Comparison of ENCODE assay signal across 18 mouse cellular contexts in genomic region chr6:49606626-49607158, GRCm38 (mm10).
A peak's percentile ranks its signal among the peaks of the same experiment; 100 is the strongest.
DNase-seq lines count a peak whose midpoint lies in the region; ATAC-seq and TF ChIP-seq lines count a peak whose summit lies in the region.
"Had no signal": no experiment of that assay in that cellular context is flagged by ENCODE, and none has a peak within 500 bp of the region (broad histone marks: within the 10 kb centered on the region; RNA-seq: fewer than 3 reads in every experiment).

No protein-coding gene starts in this region.

- no peaks in the 10 kb centered on the region for H3K27me3 ChIP-seq in heart, embryonic 10.5 days (ENCODE audit: insufficient read depth, poor library complexity, severe bottlenecking)
- no peaks in the 10 kb centered on the region for H3K27me3 ChIP-seq in kidney, postnatal 0 days (ENCODE audit: insufficient read depth, low read length)
- H3K27me3 ChIP-seq in limb, embryonic 10.5 days (ENCODE audit: low read depth, poor library complexity, severe bottlenecking) = no peaks in the 10 kb centered on the region
- H3K27me3 ChIP-seq: forebrain, embryonic 15.5 days; intestine, embryonic 15.5 days; stomach, embryonic 15.5 days had no signal

- intact Hi-C loops in heart, postnatal 36 days (cut with DNase I) = no loop called here

- no peaks in the 10 kb centered on the region for H3K4me1 ChIP-seq in heart, embryonic 10.5 days
- no peaks in the 10 kb centered on the region for H3K4me1 ChIP-seq in kidney, postnatal 0 days (replicated peaks; ENCODE audit: insufficient read depth, low read length)
- H3K4me1 ChIP-seq in limb, embryonic 10.5 days = peaks cover 19% of the 10 kb centered on the region
- H3K4me1 ChIP-seq: intestine, embryonic 15.5 days; stomach, embryonic 15.5 days had no signal

- no peak overlapping the region for H3K27ac ChIP-seq in heart, embryonic 10.5 days
- no peak overlapping the region for H3K27ac ChIP-seq in kidney, postnatal 0 days
- peak overlapping the region; percentile 46; the same call in 1 of the 2 replicates for H3K27ac ChIP-seq in limb, embryonic 10.5 days
- H3K27ac ChIP-seq: forebrain, embryonic 15.5 days; intestine, embryonic 15.5 days; stomach, embryonic 15.5 days had no signal

- no peak overlapping the region for H3K4me2 ChIP-seq in kidney, postnatal 0 days (ENCODE audit: low read length)
- H3K4me2 ChIP-seq: forebrain, embryonic 15.5 days; intestine, embryonic 15.5 days; stomach, embryonic 15.5 days had no signal

- no peak overlapping the region for H3K9ac ChIP-seq in kidney, postnatal 0 days (ENCODE audit: low read depth, low read length)
- H3K9ac ChIP-seq: forebrain, embryonic 15.5 days; intestine, embryonic 15.5 days; stomach, embryonic 15.5 days had no signal

- TF ChIP-seq CTCF in kidney, postnatal 0 days (IDR thresholded peaks at IDR 0.05; ENCODE audit: low read depth) = no peak

- no peak overlapping the region for H3K4me3 ChIP-seq in heart, embryonic 10.5 days
- no peak overlapping the region for H3K4me3 ChIP-seq in kidney, postnatal 0 days (replicated peaks; ENCODE audit: low read depth, low read length)
- H3K4me3 ChIP-seq in limb, embryonic 10.5 days = no peak overlapping the region
- H3K4me3 ChIP-seq: forebrain, embryonic 15.5 days; intestine, embryonic 15.5 days; stomach, embryonic 15.5 days had no signal

- DNase-seq in heart, embryonic 10.5 days (ENCODE audit: low spot score) = peak; percentile 38
- no peak for DNase-seq in heart, postnatal 36 days
- DNase-seq in kidney, postnatal 0 days (ENCODE audit: low spot score) = peak; percentile 19
- no peak for DNase-seq in kidney, postnatal 25 days
- DNase-seq in embryo, embryonic 11 days = peak; percentile 5
- no peak for DNase-seq in limb, embryonic 10.5 days (ENCODE audit: low spot score)
- DNase-seq in layer of hippocampus, adult 9-11 months = no peak
- DNase-seq in cerebellum, adult 11 months = no peak
- DNase-seq: adrenal gland, postnatal 25 days; cerebellum, adult 9-11 months; gastrocnemius, postnatal 14 days; heart, adult 18-20 months; kidney, adult 9 months; thymus, postnatal 36 days had no signal

- H3K36me3 ChIP-seq in heart, embryonic 10.5 days = no peaks in the 10 kb centered on the region
- H3K36me3 ChIP-seq in kidney, postnatal 0 days (ENCODE audit: insufficient read depth, low read length) = no peaks in the 10 kb centered on the region
- H3K36me3 ChIP-seq in limb, embryonic 10.5 days = no peaks in the 10 kb centered on the region
- H3K36me3 ChIP-seq: forebrain, embryonic 15.5 days; intestine, embryonic 15.5 days; stomach, embryonic 15.5 days had no signal

- no peaks in the 10 kb centered on the region for H3K9me3 ChIP-seq in heart, embryonic 10.5 days
- H3K9me3 ChIP-seq in kidney, postnatal 0 days (replicated peaks; ENCODE audit: low read length) = no peaks in the 10 kb centered on the region
- H3K9me3 ChIP-seq in limb, embryonic 10.5 days (replicated peaks) = no peaks in the 10 kb centered on the region
- H3K9me3 ChIP-seq: forebrain, embryonic 15.5 days; intestine, embryonic 15.5 days; stomach, embryonic 15.5 days had no signal

- WGBS in heart, embryonic 10.5 days = 60% methylated on average over 9 of the region's 9 CpGs
- 22% methylated on average over 9 of the region's 9 CpGs for WGBS in kidney, postnatal 0 days
- 15% methylated on average over 9 of the region's 9 CpGs for WGBS in limb, embryonic 10.5 days

- ATAC-seq in kidney, postnatal 0 days (replicated peaks; ENCODE audit: low FRiP score, low read depth) = no peak
- ATAC-seq: forebrain, embryonic 15.5 days; intestine, embryonic 15.5 days; lung, postnatal 0 days had no signal

Comparison
In these comparisons a context has a peak if more than half of its experiments do, and no peak if none do; other contexts are left out.
1. DNase-seq: peak in heart, embryonic 10.5 days (single experiment), kidney, postnatal 0 days (single experiment) and embryo, embryonic 11 days (single experiment); none in heart, postnatal 36 days (0 of 2), kidney, postnatal 25 days (0 of 2), limb, embryonic 10.5 days (single experiment), layer of hippocampus, adult 9-11 months (single experiment) and cerebellum, adult 11 months (single experiment).